Mouse (Mus musculus): Measurements from ENCODE around the gene Mtus2. TPM values are rescaled to one million over a fixed set of nuclear protein-coding genes. Genes with fewer than 3 reads are reported as not detected.

Gene Mtus2
- under 1 TPM; 0.09 to 0.81 TPM for total RNA-seq (2023)

DNA sequence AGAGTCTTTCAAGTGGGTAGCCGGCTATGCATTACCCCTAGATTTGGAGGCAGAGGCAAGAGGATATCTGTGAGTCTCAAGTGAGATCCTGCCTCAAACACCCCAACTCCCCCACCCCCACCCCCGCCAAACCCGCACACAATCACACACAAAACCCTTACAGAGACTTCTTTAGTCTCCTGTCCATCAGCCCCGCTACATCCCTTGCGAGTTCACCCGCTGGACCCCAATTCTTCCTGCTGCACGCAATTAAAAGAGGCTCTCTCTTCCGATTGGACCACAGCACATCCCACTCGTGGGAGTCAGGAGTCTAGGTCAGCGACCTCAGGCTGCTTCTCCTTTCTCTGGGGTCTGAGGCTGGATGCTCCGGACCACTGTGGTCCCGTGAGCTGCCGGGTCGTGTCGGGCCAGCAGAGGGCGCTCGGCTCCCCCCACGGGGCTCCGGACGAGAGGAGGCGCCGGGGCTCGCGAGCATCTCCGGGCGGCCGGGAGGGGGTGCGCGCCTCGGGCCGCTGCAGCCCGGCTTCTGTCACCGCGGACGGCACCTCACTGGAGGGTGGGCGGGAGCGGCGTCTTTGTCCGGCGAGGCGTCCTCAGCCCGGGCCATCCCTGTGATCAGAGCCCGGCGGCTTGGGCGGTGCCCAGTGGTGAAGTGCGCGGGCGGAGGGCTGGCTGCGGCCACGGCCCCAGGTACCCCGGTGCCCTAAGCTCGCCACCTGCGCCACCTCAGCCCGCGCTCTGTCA, at the start of gene Mtus2:
Gene Mtus2 (plus strand): TSS at position 500 of the 744 bp plus-strand sequence.

Other genes starting within 250 kb of the Mtus2 start
- not detected for gene Flt1, start 231.3 kb upstream of the Mtus2 start, total RNA-seq (2023)
- 10 to 100 TPM; 72.1 to 88.3 TPM for gene Pomp, start 96.9 kb upstream of the Mtus2 start, total RNA-seq (2023)
- 10 to 100 TPM; 20.6 to 37.8 TPM for gene Slc46a3, start 62.5 kb upstream of the Mtus2 start, total RNA-seq (2023)

Measured in B cell, adult 67 days (primary cell).